14 mouse cellular contexts compared by ENCODE assay signal in the genomic region with DNA sequence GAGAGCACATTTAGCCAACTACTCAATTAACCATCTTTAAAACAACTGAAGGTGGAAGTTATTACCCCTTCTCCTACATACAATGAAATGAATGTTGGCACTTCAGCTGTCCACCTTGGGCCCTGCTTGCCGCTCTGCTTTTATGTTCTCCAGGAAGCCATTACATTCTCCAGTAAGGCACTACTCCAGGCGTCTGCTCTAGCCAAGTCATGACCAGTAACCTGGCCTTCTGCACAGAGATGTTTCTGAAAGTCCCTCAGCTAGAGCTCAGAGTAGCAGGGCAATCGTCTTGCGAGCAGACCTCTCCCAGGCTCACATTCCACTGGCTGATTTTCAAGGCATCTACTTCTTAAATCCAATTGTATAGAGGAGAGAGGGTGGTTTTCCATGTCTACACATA.
"Had no signal": no experiment of that assay in that cellular context is flagged by ENCODE, and none has a peak within 500 bp of the region (broad histone marks: within the 10 kb centered on the region; RNA-seq: fewer than 3 reads in every experiment).

No protein-coding gene starts in this region.

- DNase-seq: gastrocnemius, adult 2 months; gastrocnemius, postnatal 10 days; gastrocnemius, postnatal 25 days; heart, adult 2 months; heart, postnatal 10 days; heart, postnatal 4 days; kidney, adult 18-20 months; kidney, adult 8-10 months; kidney, postnatal 10 days; kidney, postnatal 25 days; kidney, postnatal 4 days; liver; liver, embryonic 13.5 days; liver, postnatal 0 days had no signal
